Mouse (Mus musculus): Measurements from ENCODE around the gene Zdhhc19. TPM values are rescaled to one million over a fixed set of nuclear protein-coding genes. Genes with fewer than 3 reads are reported as not detected.

Zdhhc19 gene
- total RNA-seq, 2 experiments from 2014 or later, result not detected

DNA sequence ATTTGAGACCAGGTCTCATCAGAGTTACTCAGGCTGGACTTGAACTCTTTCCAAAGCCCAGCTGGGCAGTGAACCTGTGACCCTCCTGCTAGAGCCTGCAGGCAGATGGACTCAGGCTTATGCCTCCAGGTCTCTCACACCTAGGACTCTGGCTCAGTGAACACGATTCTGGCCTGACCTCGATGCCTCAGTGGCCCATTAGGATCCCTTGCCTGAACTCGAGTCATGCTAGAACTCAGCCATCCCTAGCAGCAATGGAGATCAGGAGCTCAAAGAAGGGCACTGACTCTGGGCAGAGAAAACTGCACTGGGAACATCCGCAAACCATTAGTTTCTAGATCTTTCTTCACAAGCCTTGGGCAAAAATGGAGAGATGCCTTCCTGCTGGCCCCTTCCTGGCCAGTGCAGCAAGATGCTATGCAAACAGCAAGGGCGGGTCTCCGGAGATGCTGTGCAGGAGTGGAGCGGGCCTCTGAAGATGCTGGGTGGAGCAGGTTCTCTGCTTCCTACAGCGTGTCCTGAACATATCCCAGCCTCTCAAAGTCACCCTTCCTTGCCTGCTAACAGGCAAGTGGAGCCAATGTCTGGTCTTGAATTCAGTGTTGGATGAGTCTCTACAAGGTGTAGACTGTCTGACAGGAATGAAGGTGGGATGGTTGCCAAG is 15.9 kb downstream of the Zdhhc19 start:
- intact Hi-C loops (cut with DNase I), result no loop called here
- DNase-seq (ENCODE audit: low spot score), result no peak

- no peak for DNase-seq (ENCODE audit: low spot score)
- intact Hi-C loops (cut with DNase I), result no loop called here
Observed at GRCm38 (mm10) chr16:32512921-32513320, 16.9 kb downstream of the Zdhhc19 start.

- intact Hi-C loops (cut with DNase I), result no loop called here
Observed at GRCm38 (mm10) chr16:32513401-32513800, 17.3 kb downstream of the Zdhhc19 start.

DNA sequence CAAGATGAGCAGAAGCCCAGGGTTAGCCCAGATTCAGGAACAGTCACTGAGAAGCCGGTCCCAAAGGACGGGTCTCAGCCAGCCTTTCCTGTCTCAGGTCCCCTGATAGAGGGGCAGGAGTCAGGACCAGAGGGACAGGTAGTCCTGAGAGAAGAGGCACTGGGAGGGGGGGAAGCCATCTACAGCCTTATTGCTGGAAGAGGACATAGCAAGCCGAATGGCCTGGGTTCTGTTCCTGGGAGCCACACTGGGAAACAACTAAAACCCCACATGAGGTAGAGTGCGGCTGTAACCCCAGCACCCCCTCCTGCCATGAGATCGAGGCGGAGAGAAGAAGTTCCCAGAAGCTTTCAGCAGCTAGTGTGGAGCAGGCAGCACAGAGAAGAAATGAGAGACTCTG is 17.9 kb downstream of the Zdhhc19 start:
- DNase-seq (ENCODE audit: low spot score), result no peak
- intact Hi-C loops (cut with DNase I), result no loop called here

More at GRCm38 (mm10) chr16:32513401-32513800, 17.3 kb downstream of the Zdhhc19 start:
- no peak for DNase-seq (ENCODE audit: low spot score)

DNA sequence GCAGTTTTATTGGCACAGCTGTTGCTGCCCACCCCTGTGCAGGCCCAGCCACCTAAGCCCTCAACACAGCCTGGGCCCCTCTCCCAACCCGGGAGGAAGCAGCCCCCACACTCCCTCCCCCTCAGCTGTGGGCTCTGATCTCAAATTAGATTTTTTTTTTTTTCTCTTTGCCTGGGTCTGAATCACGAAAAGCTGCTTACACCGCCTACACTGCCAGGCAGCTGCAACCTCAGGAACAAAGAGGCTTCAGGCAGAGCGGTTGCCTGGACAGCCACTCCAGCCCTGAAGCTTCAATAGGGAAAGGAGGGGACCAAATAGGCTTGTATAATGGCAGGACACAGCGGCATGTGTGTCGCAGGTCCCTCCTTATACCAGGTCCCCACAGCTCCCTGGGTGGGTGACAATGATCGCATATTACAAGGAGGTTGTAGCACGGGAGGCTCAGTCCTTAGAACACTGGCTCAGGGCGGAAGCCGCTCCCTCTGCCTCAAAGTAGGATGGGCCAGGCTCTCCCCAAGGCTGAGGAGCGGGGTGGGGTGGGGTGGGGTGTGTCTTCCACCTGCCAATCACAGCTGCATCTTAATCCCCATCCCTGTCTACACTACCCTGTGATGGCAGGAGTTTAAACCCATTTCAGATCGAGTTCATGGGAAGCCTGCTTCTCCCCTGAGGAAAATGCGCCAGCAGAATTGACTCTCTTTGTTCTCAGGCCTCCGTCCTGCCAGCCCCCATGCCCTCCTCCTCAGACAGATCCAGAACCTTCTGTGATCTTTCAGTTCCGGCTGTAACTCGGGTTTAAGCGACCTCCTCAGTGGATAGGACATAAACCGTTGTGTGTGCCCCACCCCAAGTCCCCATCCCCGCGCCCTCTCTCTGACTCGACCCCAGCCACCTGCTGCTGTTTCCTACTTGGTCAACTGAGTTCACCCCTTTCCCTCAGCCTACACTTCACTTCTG is 20.2 kb downstream of the Zdhhc19 start:
- no peak for DNase-seq (ENCODE audit: low spot score)
- intact Hi-C loops (cut with DNase I), result no loop called here

GRCm38 (mm10) chr16:32517785-32518481 is 21.9 kb downstream of the Zdhhc19 start:
- DNase-seq (ENCODE audit: low spot score), result no peak
- intact Hi-C loops (cut with DNase I), result no loop called here

DNA sequence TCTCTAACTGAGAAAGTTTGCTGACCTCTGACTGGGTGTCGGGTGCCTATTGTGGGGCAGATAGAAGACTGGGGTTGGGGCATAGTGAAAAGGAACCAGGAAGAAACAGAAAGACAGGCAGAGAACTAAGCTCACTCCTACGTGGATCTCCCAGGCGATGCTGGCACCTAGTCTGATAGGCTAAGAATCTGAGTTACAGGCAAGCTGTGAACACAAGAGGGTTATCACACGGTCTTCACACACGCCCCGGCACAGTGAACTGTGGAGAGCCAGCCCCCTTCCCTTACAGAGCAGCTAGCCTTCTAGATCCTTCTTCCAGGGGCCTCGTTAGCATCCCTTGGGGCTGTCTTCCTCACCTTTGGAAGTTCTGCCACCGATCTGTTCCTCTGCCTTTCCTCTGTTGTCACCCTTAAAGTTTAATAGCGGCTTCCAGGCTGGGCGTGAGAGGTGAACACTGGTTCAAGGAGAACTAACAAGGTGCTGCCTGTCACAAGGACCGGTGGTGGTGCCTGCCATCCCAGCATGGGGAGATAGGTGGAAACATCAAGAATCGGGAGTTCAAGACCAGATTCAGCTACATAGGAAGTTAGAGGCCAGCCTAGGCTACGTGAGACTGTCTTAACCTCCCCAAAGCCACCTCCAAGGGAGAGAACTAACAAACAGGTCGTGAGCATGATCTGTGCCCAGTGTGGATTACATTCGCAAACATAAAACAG is 23.7 kb downstream of the Zdhhc19 start:
- intact Hi-C loops (cut with DNase I), result no loop called here
- DNase-seq (ENCODE audit: low spot score), result no peak

- intact Hi-C loops (cut with DNase I), result no loop called here
- DNase-seq (ENCODE audit: low spot score), result no peak
Observed at GRCm38 (mm10) chr16:32520372-32520748, 24.3 kb downstream of the Zdhhc19 start.

GRCm38 (mm10) chr16:32522578-32523194 is 26.6 kb downstream of the Zdhhc19 start:
- intact Hi-C loops (cut with DNase I), result no loop called here
- DNase-seq (ENCODE audit: low spot score), result no peak

GRCm38 (mm10) chr16:32523462-32524243 is 27.6 kb downstream of the Zdhhc19 start:
- intact Hi-C loops (cut with DNase I), result no loop called here
- no peak for DNase-seq (ENCODE audit: low spot score)

- intact Hi-C loops (cut with DNase I), result no loop called here
- no peak for DNase-seq (ENCODE audit: low spot score)
Observed at GRCm38 (mm10) chr16:32524244-32524615, 28.2 kb downstream of the Zdhhc19 start.

DNA sequence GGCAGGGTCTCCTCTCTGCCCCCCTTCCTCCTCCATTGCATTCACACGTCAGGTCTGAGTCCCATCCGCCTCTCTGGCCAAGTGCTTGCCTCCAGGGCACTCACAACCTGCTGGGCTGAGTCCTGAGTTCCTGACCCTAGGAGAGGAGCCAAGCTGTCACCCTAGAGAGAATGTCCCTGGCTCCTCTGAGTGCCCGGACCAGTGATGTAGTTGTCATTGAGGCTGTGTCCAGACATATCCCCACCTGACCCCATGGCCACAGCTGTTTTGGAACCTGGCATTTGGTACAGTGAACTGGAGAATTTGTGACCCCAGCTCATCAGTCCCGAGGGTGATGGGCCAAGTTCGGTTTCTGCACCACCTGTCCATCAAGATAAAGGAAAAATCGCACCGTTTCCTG is 30.8 kb downstream of the Zdhhc19 start:
- intact Hi-C loops (cut with DNase I), result loop anchor here (5.0 kb wide), 1 partner anchor 80 kb away; the partner anchor contains the start of gene Tfrc
- DNase-seq (ENCODE audit: low spot score), result no peak

GRCm38 (mm10) chr16:32532878-32533826 is 37.1 kb downstream of the Zdhhc19 start:
- no peak for DNase-seq (ENCODE audit: low spot score)
- intact Hi-C loops (cut with DNase I), result no loop called here

DNA sequence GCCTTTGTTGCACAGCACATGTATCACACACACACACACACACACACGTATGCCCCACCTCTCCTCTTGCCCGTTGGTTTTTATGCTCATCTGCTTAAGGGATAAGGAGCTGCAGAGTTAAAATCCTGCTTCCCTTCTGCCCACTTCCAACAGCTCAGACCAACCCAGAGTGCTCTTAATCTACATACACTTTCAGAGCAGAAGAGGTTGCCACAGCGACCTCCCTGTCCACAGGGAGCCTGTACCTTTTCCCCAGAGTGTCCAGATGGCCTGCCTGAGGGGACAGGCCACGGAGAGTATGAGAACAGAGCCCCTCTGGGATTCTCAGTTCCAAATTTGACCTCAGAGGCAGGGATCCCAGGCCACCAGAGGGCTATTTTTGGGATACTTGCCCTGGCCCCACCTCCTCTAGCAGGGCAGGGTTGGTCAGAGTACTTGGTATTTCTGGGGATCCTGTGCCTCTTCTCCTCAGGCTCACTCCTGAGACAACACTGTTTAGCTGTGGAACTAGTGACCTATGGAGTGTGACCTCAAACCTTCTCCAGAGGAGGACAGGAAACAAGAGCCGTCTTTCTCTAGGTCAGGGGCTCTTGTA is 39.2 kb downstream of the Zdhhc19 start:
- intact Hi-C loops (cut with DNase I), result no loop called here
- no peak for DNase-seq (ENCODE audit: low spot score)

DNA sequence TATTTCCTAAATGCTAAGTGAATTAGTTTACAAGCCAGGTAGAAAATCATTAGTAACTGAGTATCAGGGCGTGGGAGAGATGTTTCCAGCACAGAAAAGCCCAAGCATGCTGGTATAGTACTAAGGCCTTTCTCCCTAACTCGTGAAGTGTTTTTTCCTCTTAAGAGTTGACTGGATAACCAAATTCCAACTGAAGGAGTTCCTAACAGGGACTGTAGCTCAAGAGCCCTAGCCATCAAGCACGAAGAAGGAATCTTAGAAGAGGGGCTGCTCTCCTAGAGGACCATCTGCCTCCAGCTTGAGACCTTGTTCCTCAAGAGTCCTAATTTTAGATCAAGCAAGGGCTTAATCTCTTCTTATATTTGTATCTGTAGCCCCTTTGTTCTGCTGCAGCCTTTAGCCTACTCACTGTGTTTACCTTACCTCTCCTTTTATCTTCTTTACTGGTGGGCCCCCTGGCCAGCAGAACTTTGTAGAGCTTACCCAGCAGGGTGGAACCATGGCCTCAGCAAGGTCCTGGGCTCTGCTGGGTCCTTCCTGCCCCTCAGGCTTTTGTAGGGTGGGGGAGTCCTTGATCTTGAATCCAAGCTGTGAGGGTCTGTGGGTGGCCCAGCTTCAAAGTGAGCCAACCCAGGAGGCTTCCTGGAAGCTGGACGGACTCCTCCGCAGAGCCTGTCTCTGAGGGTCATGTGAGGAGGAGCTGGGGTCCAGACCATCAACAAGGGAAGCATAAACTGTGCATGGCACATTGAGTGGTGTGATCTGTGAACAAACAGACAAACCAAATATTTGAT is 42.0 kb downstream of the Zdhhc19 start:
- no peak for DNase-seq (ENCODE audit: low spot score)
- intact Hi-C loops (cut with DNase I), result no loop called here

GRCm38 (mm10) chr16:32538761-32539255 is 42.7 kb downstream of the Zdhhc19 start:
- no peak for DNase-seq (ENCODE audit: low spot score)
- intact Hi-C loops (cut with DNase I), result no loop called here

All from heart, postnatal 25 days (tissue).